Mouse (Mus musculus): Measurements from ENCODE around the gene Calcoco2. TPM values are rescaled to one million over a fixed set of nuclear protein-coding genes. Genes with fewer than 3 reads are reported as not detected.
"Not testable (repeated sequence)": the region's sequence is repeated elsewhere in the genome, so short reads cannot be mapped to it uniquely, and the experiment has no call there.

The Calcoco2 gene
- polyA plus RNA-seq, 1 experiment from 2014 or later: not detected

- peak; percentile 85 for TF ChIP-seq CTCF (IDR thresholded peaks at IDR 0.05; ENCODE audit: low read depth)
- H3K27me3 ChIP-seq (replicated peaks; ENCODE audit: control insufficient read depth, insufficient read depth, low read length): 0 out of 2 replicates have a peak, but pooled peaks cover 2% of the 10 kb centered on the region
- H3K9me3 ChIP-seq (ENCODE audit: control insufficient read depth): no peaks in the 10 kb centered on the region
- H3K36me3 ChIP-seq (ENCODE audit: control insufficient read depth, insufficient read depth): no peaks in the 10 kb centered on the region
- no peak within 1 kb of the TSS for H3K27ac ChIP-seq (ENCODE audit: low read depth, low read length)
- H3K9ac ChIP-seq (ENCODE audit: low read depth, low read length): no peak within 1 kb of the TSS
- H3K4me1 ChIP-seq (replicated peaks; ENCODE audit: control insufficient read depth, insufficient read depth, low read length): peaks cover 3% of the 10 kb centered on the region; the same call in 1 of the 2 replicates
- WGBS: 28% methylated on average over 16 of the region's 16 CpGs
- peak within 1 kb of the TSS; percentile 47; the same call in 1 of the 2 replicates for H3K4me2 ChIP-seq (replicated peaks; ENCODE audit: low read depth)
- no peak within 1 kb of the TSS for H3K4me3 ChIP-seq (ENCODE audit: low read depth, low read length)
- peak; percentile 55; the same call in 1 of the 2 replicates for ATAC-seq
These were observed 21.6 kb upstream of the Calcoco2 start, which contains the start of gene Ttll6 for GRCm38 (mm10) chr11:96133239-96133865. TSS of gene Ttll6 (plus strand) at chr11:96133786.

GRCm38 (mm10) chr11:96130606-96131005, 18.8 kb upstream of the Calcoco2 start:
- H3K27ac ChIP-seq (ENCODE audit: low read depth, low read length): no peak overlapping the region
- H3K36me3 ChIP-seq (ENCODE audit: control insufficient read depth, insufficient read depth): no peaks in the 10 kb centered on the region
- 28% methylated on average over 10 of the region's 10 CpGs for WGBS
- H3K27me3 ChIP-seq (replicated peaks; ENCODE audit: control insufficient read depth, insufficient read depth, low read length): peaks cover 10% of the 10 kb centered on the region; the same call in 1 of the 2 replicates
- no peak overlapping the region for H3K9ac ChIP-seq (ENCODE audit: low read depth, low read length)
- 0 out of 2 replicates have a peak, but pooled peaks cover 3% of the 10 kb centered on the region for H3K4me1 ChIP-seq (replicated peaks; ENCODE audit: control insufficient read depth, insufficient read depth, low read length)
- no peak overlapping the region for H3K4me3 ChIP-seq (ENCODE audit: low read depth, low read length)
- H3K4me2 ChIP-seq (replicated peaks; ENCODE audit: low read depth): no peak overlapping the region
- TF ChIP-seq CTCF (IDR thresholded peaks at IDR 0.05; ENCODE audit: low read depth): no peak
- ATAC-seq: peak; percentile 37; the same call in 1 of the 2 replicates
- no peaks in the 10 kb centered on the region for H3K9me3 ChIP-seq (ENCODE audit: control insufficient read depth)

- peak overlapping the region; percentile 17; the same call in 1 of the 2 replicates for H3K9ac ChIP-seq (ENCODE audit: low read depth, low read length)
- 2% methylated on average over 45 of the region's 45 CpGs for WGBS
- no peaks in the 10 kb centered on the region for H3K9me3 ChIP-seq (ENCODE audit: control insufficient read depth)
- no peaks in the 10 kb centered on the region; the same call in 1 of the 2 replicates for H3K4me1 ChIP-seq (replicated peaks; ENCODE audit: control insufficient read depth, insufficient read depth, low read length)
- no peak overlapping the region for H3K27ac ChIP-seq (ENCODE audit: low read depth, low read length)
- no peak for TF ChIP-seq CTCF (IDR thresholded peaks at IDR 0.05; ENCODE audit: low read depth)
- peaks cover 31% of the 10 kb centered on the region; the same call in 1 of the 2 replicates for H3K27me3 ChIP-seq (replicated peaks; ENCODE audit: control insufficient read depth, insufficient read depth, low read length)
- H3K4me3 ChIP-seq (ENCODE audit: low read depth, low read length): peak overlapping the region; percentile 37
- no peaks in the 10 kb centered on the region for H3K36me3 ChIP-seq (ENCODE audit: control insufficient read depth, insufficient read depth)
- ATAC-seq: no peak
- peak overlapping the region; percentile 74 for H3K4me2 ChIP-seq (replicated peaks; ENCODE audit: low read depth)
These were observed 12.5 kb upstream of the Calcoco2 start for GRCm38 (mm10) chr11:96124052-96124914.

GRCm38 (mm10) chr11:96122806-96123205, 11.0 kb upstream of the Calcoco2 start:
- WGBS: 65% methylated on average over 4 of the region's 4 CpGs

GRCm38 (mm10) chr11:96119401-96119800, 7.6 kb upstream of the Calcoco2 start:
- Histone ChIP-seq H3K4me3 (ENCODE audit: low read depth, low read length) (no peak overlapping the region), H3K4me1 (replicated peaks; ENCODE audit: control insufficient read depth, insufficient read depth, low read length) (no peaks in the 10 kb centered on the region; the same call in 1 of the 2 replicates), H3K27ac (ENCODE audit: low read depth, low read length) (no peak overlapping the region), H3K9me3 (ENCODE audit: control insufficient read depth) (no peaks in the 10 kb centered on the region), H3K27me3 (replicated peaks; ENCODE audit: control insufficient read depth, insufficient read depth, low read length) (peaks cover 11% of the 10 kb centered on the region; the same call in 1 of the 2 replicates), H3K36me3 (ENCODE audit: control insufficient read depth, insufficient read depth) (no peaks in the 10 kb centered on the region), H3K9ac (ENCODE audit: low read depth, low read length) (no peak overlapping the region), H3K4me2 (replicated peaks; ENCODE audit: low read depth) (no peak overlapping the region)
- TF ChIP-seq CTCF (IDR thresholded peaks at IDR 0.05; ENCODE audit: low read depth): no peak
- 72% methylated on average over 3 of the region's 3 CpGs for WGBS
- no peak for ATAC-seq

More at GRCm38 (mm10) chr11:96122806-96123205, 11.0 kb upstream of the Calcoco2 start:
- not testable (repeated sequence) for ATAC-seq; H3K4me2 ChIP-seq (replicated peaks; ENCODE audit: low read depth); H3K9ac ChIP-seq (ENCODE audit: low read depth, low read length); H3K36me3 ChIP-seq (ENCODE audit: control insufficient read depth, insufficient read depth); H3K27ac ChIP-seq (ENCODE audit: low read depth, low read length); H3K4me1 ChIP-seq (replicated peaks; ENCODE audit: control insufficient read depth, insufficient read depth, low read length); H3K9me3 ChIP-seq (ENCODE audit: control insufficient read depth); H3K4me3 ChIP-seq (ENCODE audit: low read depth, low read length)
- peaks cover 31% of the 10 kb centered on the region; the same call in 1 of the 2 replicates for H3K27me3 ChIP-seq (replicated peaks; ENCODE audit: control insufficient read depth, insufficient read depth, low read length)

- not testable (repeated sequence) for H3K27me3 ChIP-seq (replicated peaks; ENCODE audit: control insufficient read depth, insufficient read depth, low read length); ATAC-seq; H3K36me3 ChIP-seq (ENCODE audit: control insufficient read depth, insufficient read depth); H3K4me2 ChIP-seq (replicated peaks; ENCODE audit: low read depth); H3K9ac ChIP-seq (ENCODE audit: low read depth, low read length); H3K9me3 ChIP-seq (ENCODE audit: control insufficient read depth); H3K4me1 ChIP-seq (replicated peaks; ENCODE audit: control insufficient read depth, insufficient read depth, low read length); H3K27ac ChIP-seq (ENCODE audit: low read depth, low read length); H3K4me3 ChIP-seq (ENCODE audit: low read depth, low read length)
- WGBS: 62% methylated on average over 3 of the region's 3 CpGs
These were observed 5.2 kb upstream of the Calcoco2 start for GRCm38 (mm10) chr11:96116925-96117324.

Measured in intestine, postnatal 0 days (tissue).